Mouse (Mus musculus) spleen, adult 2 months (tissue): ENCODE results near the gene Setd1b. TPM values are rescaled to one million over a fixed set of nuclear protein-coding genes. Genes with fewer than 3 reads are reported as not detected.

Experiments
- DNase-seq, 2 experiments: peaks; one replicate each; pipeline versions ENCODE4 v3.0.0 to v3.0.0-alpha.2; 2012 to 2021; ENCODE audit warnings: low spot score in 2 of 2, low read depth in 1 of 2
- H3K27ac ChIP-seq: fragments of 200-500 bp; 2 replicates; pipeline ENCODE4 v1.5.1; 2012; ENCODE audit warnings: low read length, inconsistent platforms; ENCODE audit not compliant: insufficient read depth
- H3K27me3 ChIP-seq: fragments of 200-500 bp; 2 replicates; pipeline ENCODE4 v1.6.1; 2012; ENCODE audit warnings: mild to moderate bottlenecking, moderate library complexity, low read length, inconsistent platforms; ENCODE audit not compliant: control insufficient read depth, insufficient read depth
- H3K36me3 ChIP-seq: fragments of 200-500 bp; 2 replicates; pipeline ENCODE4 v1.6.1; 2012; ENCODE audit warnings: mild to moderate bottlenecking, low read length, inconsistent platforms; ENCODE audit not compliant: control insufficient read depth, insufficient read depth
- H3K4me1 ChIP-seq: fragments of 200-500 bp; 2 replicates; pipeline ENCODE4 v1.6.1; 2011; ENCODE audit warnings: inconsistent platforms; ENCODE audit not compliant: control insufficient read depth, insufficient read depth, insufficient read length
- H3K4me3 ChIP-seq: fragments of 200-500 bp; 2 replicates; pipeline ENCODE4 v1.5.1; 2011; ENCODE audit warnings: mild to moderate bottlenecking, inconsistent platforms; ENCODE audit not compliant: insufficient read depth, insufficient read length; ENCODE audit errors: extremely low read depth
- CTCF ChIP-seq: fragments of 200-500 bp; IDR thresholded peaks from 2 replicates; pipeline ENCODE4 v1.5.1; 2011; ENCODE audit warnings: mild to moderate bottlenecking, inconsistent platforms; ENCODE audit not compliant: insufficient read depth, insufficient read length, insufficient replicate concordance; ENCODE audit errors: extremely low read depth
- POLR2A ChIP-seq: fragments of 200-500 bp; IDR thresholded peaks from 2 replicates; pipeline ENCODE4 v1.6.1; 2011; ENCODE audit warnings: low read depth, low read length, inconsistent platforms
- WGBS: fragments of 180-500 bp; shearing (Covaris S2); methylation state at CpG from one replicate; pipeline ENCODE4 v1.1.7; 2018; 5-methylcytosine and 5-hydroxymethylcytosine counted together
- polyA plus RNA-seq: library from polyadenylated mRNA; depleted of rRNA; stranded (reverse); fragments of >200 nt; gene quantifications from 2 replicates; pipeline ENCODE4 v1.2.3, GENCODE M21; 2012

The Setd1b gene
- polyA plus RNA-seq, 1 experiment = 20.5 TPM

- peaks cover 25% of the 10 kb centered on the region for H3K36me3 ChIP-seq
- peak overlapping the region; percentile 99 for H3K27ac ChIP-seq
- TF ChIP-seq POLR2A = peak; percentile 28; the same call in 1 of the 2 replicates
- no peak for TF ChIP-seq CTCF
- WGBS = 2% methylated on average over 39 of the region's 39 CpGs
- peak in 1 of 2 experiments; percentile 68 for DNase-seq
- no peaks in the 10 kb centered on the region for H3K27me3 ChIP-seq
- peaks cover 20% of the 10 kb centered on the region; the same call in 1 of the 2 replicates for H3K4me1 ChIP-seq
- H3K4me3 ChIP-seq = peak overlapping the region; percentile 71
Observed at GRCm38 (mm10) chr5:123138953-123139721, 2.9 kb upstream of the Setd1b start.

GRCm38 (mm10) chr5:123139722-123140627 lies 2.0 kb upstream of the Setd1b start:
- H3K36me3 ChIP-seq = peaks cover 17% of the 10 kb centered on the region
- TF ChIP-seq POLR2A (no peak), CTCF (no peak)
- H3K27ac ChIP-seq = peak overlapping the region; percentile 99
- DNase-seq = no peak
- WGBS = 2% methylated on average over 28 of the region's 28 CpGs
- peaks cover 29% of the 10 kb centered on the region; the same call in 1 of the 2 replicates for H3K4me1 ChIP-seq
- peak overlapping the region; percentile 71 for H3K4me3 ChIP-seq
- no peaks in the 10 kb centered on the region for H3K27me3 ChIP-seq

GRCm38 (mm10) chr5:123140694-123141554 lies 1.1 kb upstream of the Setd1b start:
- no peak for TF ChIP-seq CTCF
- peak; percentile 90 for TF ChIP-seq POLR2A
- peak overlapping the region; percentile 89 for H3K4me3 ChIP-seq
- no peaks in the 10 kb centered on the region for H3K27me3 ChIP-seq
- WGBS = under 1% methylated on average over 31 of the region's 31 CpGs
- DNase-seq = peak; percentile 76 to 89
- peaks cover 8% of the 10 kb centered on the region for H3K36me3 ChIP-seq
- H3K4me1 ChIP-seq = peaks cover 24% of the 10 kb centered on the region; the same call in 1 of the 2 replicates
- H3K27ac ChIP-seq = peak overlapping the region; percentile 100

GRCm38 (mm10) chr5:123141555-123142160 lies 335 bp upstream of the Setd1b start:
- peaks cover 20% of the 10 kb centered on the region; the same call in 1 of the 2 replicates for H3K4me1 ChIP-seq
- H3K27me3 ChIP-seq = no peaks in the 10 kb centered on the region
- peaks cover 11% of the 10 kb centered on the region for H3K36me3 ChIP-seq
- TF ChIP-seq CTCF = no peak
- no peak for TF ChIP-seq POLR2A
- no peak for DNase-seq
- 1% methylated on average over 33 of the region's 38 CpGs for WGBS
- H3K4me3 ChIP-seq = peak overlapping the region; percentile 89
- peak overlapping the region; percentile 100 for H3K27ac ChIP-seq

- Histone ChIP-seq H3K36me3 (peaks cover 21% of the 10 kb centered on the region), H3K27me3 (no peaks in the 10 kb centered on the region), H3K27ac (peak overlapping the region; percentile 100), H3K4me1 (peaks cover 11% of the 10 kb centered on the region; the same call in 1 of the 2 replicates), H3K4me3 (peak overlapping the region; percentile 89)
- WGBS = 2% methylated on average over 24 of the region's 24 CpGs
- TF ChIP-seq CTCF = no peak
- no peak for TF ChIP-seq POLR2A
- no peak for DNase-seq
Observed at GRCm38 (mm10) chr5:123143251-123143970, 1.4 kb downstream of the Setd1b start.
